Mouse (Mus musculus) ES-E14 (cell line): ENCODE results near the gene Mknk1. TPM values are rescaled to one million over a fixed set of nuclear protein-coding genes. Genes with fewer than 3 reads are reported as not detected.

Experiments used
- DNase-seq: peaks from one replicate; pipeline ENCODE4 v3.0.0-alpha.2; 2013; ENCODE audit warnings: low read depth, low spot score
- H3K27ac ChIP-seq: 2 replicates; pipeline ENCODE4 v1.5.1; 2012; ENCODE audit warnings: low read depth, mild to moderate bottlenecking, low read length, moderate library complexity, mixed read lengths; ENCODE audit not compliant: poor library complexity, insufficient read depth, severe bottlenecking
- H3K36me3 ChIP-seq: 2 replicates; pipeline ENCODE4 v1.6.1; 2012; ENCODE audit warnings: mild to moderate bottlenecking, low read length, moderate library complexity, mixed read lengths; ENCODE audit not compliant: control insufficient read depth, poor library complexity, insufficient read depth, severe bottlenecking
- H3K4me1 ChIP-seq, 2 experiments: fragments of 150-350 bp in 1 of 2; sonication (generic) in 1 of 2; 2 replicates each; pipeline ENCODE4 v1.6.1; 2012; ENCODE audit warnings: low read length in 2 of 2, mild to moderate bottlenecking in 1 of 2, mixed read lengths in 1 of 2; ENCODE audit not compliant: control insufficient read depth in 2 of 2, insufficient read depth in 2 of 2, poor library complexity in 1 of 2
- H3K4me3 ChIP-seq, 2 experiments: fragments of 150-350 bp in 1 of 2; sonication (generic) in 1 of 2; 2 replicates each; pipeline ENCODE4 v1.5.1; 2012; ENCODE audit warnings: low read length in 2 of 2, low read depth in 1 of 2, mild to moderate bottlenecking in 1 of 2, mixed read lengths in 1 of 2; ENCODE audit not compliant: insufficient read depth in 1 of 2, poor library complexity in 1 of 2, severe bottlenecking in 1 of 2
- H3K9ac ChIP-seq: 2 replicates; pipeline ENCODE4 v1.6.1; 2012; ENCODE audit warnings: low read depth, mild to moderate bottlenecking, low read length, mixed read lengths; ENCODE audit not compliant: poor library complexity, insufficient read depth, severe bottlenecking
- H3K9me3 ChIP-seq: fragments of 150-350 bp; sonication (generic); 2 replicates; pipeline ENCODE4 v1.6.1; 2012; ENCODE audit warnings: low read depth, mild to moderate bottlenecking, low read length; ENCODE audit not compliant: control insufficient read depth, insufficient read depth
- CHD2 ChIP-seq: IDR thresholded peaks from 2 replicates; pipeline ENCODE4 v1.6.1; 2014; ENCODE audit warnings: mild to moderate bottlenecking, low read depth, low read length, inconsistent platforms
- HCFC1 ChIP-seq: IDR thresholded peaks from 2 replicates; pipeline ENCODE4 v1.6.1; 2012; ENCODE audit warnings: low read length, inconsistent platforms, borderline replicate concordance; ENCODE audit not compliant: insufficient read depth
- MAFK ChIP-seq: IDR thresholded peaks from 2 replicates; pipeline ENCODE4 v1.6.1; 2014; ENCODE audit warnings: mild to moderate bottlenecking, low read depth, low read length, inconsistent platforms; ENCODE audit not compliant: insufficient read depth
- ZC3H11A ChIP-seq: IDR thresholded peaks from 2 replicates; pipeline ENCODE4 v1.6.1; 2012; ENCODE audit warnings: low read depth, mild to moderate bottlenecking, inconsistent platforms, low read length, borderline replicate concordance
- ZNF384 ChIP-seq: IDR thresholded peaks from 2 replicates; pipeline ENCODE4 v1.6.1; 2012; ENCODE audit warnings: low read depth, low read length, inconsistent platforms
- in situ Hi-C, 2 experiments: fragments of 600-800 bp; cut with MboI; formaldehyde crosslinking; loops; one replicate each; pipeline ENCODE4 v1.15.1; 2025; ENCODE audit warnings: low sequenced_read_pairs in 2 of 2, inconsistent platforms in 1 of 2; ENCODE audit not compliant: unreplicated experiment in 2 of 2
- total RNA-seq: library from RNA; depleted of rRNA; stranded (reverse); fragments of 300-350 nt; gene quantifications from 2 replicates; pipeline ENCODE4 v1.2.3, GENCODE M21; 2012

The Mknk1 gene
- total RNA-seq, 1 experiment, result 18.5 TPM

- DNase-seq, result peak; percentile 30
- H3K9ac ChIP-seq, result no peak overlapping the region
- H3K27ac ChIP-seq, result no peak overlapping the region
- H3K9me3 ChIP-seq, result no peaks in the 10 kb centered on the region
- H3K4me1 ChIP-seq, result peaks cover 0 to 4% of the 10 kb centered on the region in 2 experiments; a peak in 1 of 4 replicates
- TF ChIP-seq MAFK (no peak), ZC3H11A (no peak), CHD2 (no peak), ZNF384 (no peak), HCFC1 (no peak)
- in situ Hi-C loops, result loop anchor here in 1 of 2 experiments (10.0 kb wide), 1 partner anchor 155 kb away; the partner anchor contains the start of gene Efcab14
- peak overlapping the region; percentile 34 to 52; a peak in 2 of 4 replicates for H3K4me3 ChIP-seq
- no peaks in the 10 kb centered on the region for H3K36me3 ChIP-seq
Measured at GRCm38 (mm10) chr4:115890066-115890465, 51.1 kb downstream of the Mknk1 start.

GRCm38 (mm10) chr4:115890553-115890952 is 51.6 kb downstream of the Mknk1 start, which contains the start of gene 6430628N08Rik:
6430628N08Rik (plus strand) TSS chr4:115890665.
- in situ Hi-C loops, result loop anchor here in 1 of 2 experiments (10.0 kb wide), 1 partner anchor 156 kb away; the partner anchor contains the start of gene Efcab14
- Histone ChIP-seq H3K36me3 (no peaks in the 10 kb centered on the region), H3K9me3 (no peaks in the 10 kb centered on the region), H3K4me3 (peak within 1 kb of the TSS; percentile 34 to 52; a peak in 2 of 4 replicates), H3K27ac (no peak within 1 kb of the TSS), H3K9ac (no peak within 1 kb of the TSS), H3K4me1 (peaks cover 0 to 4% of the 10 kb centered on the region in 2 experiments; a peak in 1 of 4 replicates)
- no peak for DNase-seq
- no peak for TF ChIP-seq MAFK
- no peak for TF ChIP-seq ZNF384
- TF ChIP-seq ZC3H11A, result no peak
- no peak for TF ChIP-seq CHD2
- no peak for TF ChIP-seq HCFC1

- TF ChIP-seq CHD2 (no peak), ZC3H11A (no peak), MAFK (no peak)
- Histone ChIP-seq H3K4me3 (no peak overlapping the region), H3K4me1 (peaks cover 0 to 4% of the 10 kb centered on the region in 2 experiments; a peak in 1 of 4 replicates), H3K9ac (no peak overlapping the region), H3K9me3 (no peaks in the 10 kb centered on the region), H3K27ac (no peak overlapping the region), H3K36me3 (no peaks in the 10 kb centered on the region)
- DNase-seq, result peak; percentile 26
- in situ Hi-C loops, result loop anchor here in 1 of 2 experiments (10.0 kb wide), 1 partner anchor 159 kb away; the partner anchor contains the start of gene Efcab14
Measured at GRCm38 (mm10) chr4:115894281-115894680, 55.3 kb downstream of the Mknk1 start.

- Histone ChIP-seq H3K4me3 (peak overlapping the region; percentile 63 to 75), H3K36me3 (no peaks in the 10 kb centered on the region), H3K27ac (no peak overlapping the region), H3K9ac (peak overlapping the region; percentile 50), H3K9me3 (no peaks in the 10 kb centered on the region), H3K4me1 (peaks cover 0 to 3% of the 10 kb centered on the region in 2 experiments; a peak in 1 of 4 replicates)
- TF ChIP-seq CHD2 (no peak), MAFK (no peak), HCFC1 (no peak), ZNF384 (no peak), ZC3H11A (no peak)
- in situ Hi-C loops, result loop anchor here in 1 of 2 experiments (10.0 kb wide), 1 partner anchor 163 kb away; the partner anchor contains the start of gene Efcab14
- peak; percentile 33 for DNase-seq
Measured at GRCm38 (mm10) chr4:115897901-115898631, 59.1 kb downstream of the Mknk1 start.
